Mouse (Mus musculus) small intestine, adult 2 months (tissue): ENCODE data around the gene Lamtor2.
"Not testable (repeated sequence)": the region's sequence is repeated elsewhere in the genome, so short reads cannot be mapped to it uniquely, and the experiment has no call there.

ENCODE experiments used
- CTCF ChIP-seq: fragments of 200-500 bp; IDR thresholded peaks from 2 replicates; pipeline ENCODE4 v1.5.1; 2012; ENCODE audit warnings: low read depth, mild to moderate bottlenecking, control low read depth, inconsistent platforms, low read length, moderate library complexity, mixed read lengths; ENCODE audit not compliant: insufficient replicate concordance, insufficient read length; ENCODE audit errors: extremely low read depth
- POLR2A ChIP-seq: fragments of 200-500 bp; IDR thresholded peaks from 2 replicates; pipeline ENCODE4 v1.6.1; 2012; ENCODE audit warnings: low read depth, mild to moderate bottlenecking, control low read depth, inconsistent platforms, low read length, moderate library complexity

GRCm38 (mm10) chr3:88596547-88596946 lies 43.7 kb upstream of the Lamtor2 start:
- not testable (repeated sequence) for TF ChIP-seq POLR2A, CTCF
